Mouse (Mus musculus) kidney, embryonic 14.5 days (tissue): ENCODE results near the gene 2010109A12Rik. TPM values are rescaled to one million over a fixed set of nuclear protein-coding genes. Genes with fewer than 3 reads are reported as not detected.

Experiments
- ATAC-seq: fragments of 200-750 bp; cut with Nextera tagmentation; 2 replicates; pipeline ENCODE4 v1.8.0; 2017; ENCODE audit warnings: moderate number of reproducible peaks, mild to moderate bottlenecking, moderate TSS enrichment, moderate library complexity; ENCODE audit not compliant: low FRiP score, low TSS enrichment
- H3K27ac ChIP-seq: fragments of 300-500 bp; sonication (generic); 2 replicates; pipeline ENCODE4 v1.5.1; 2014; ENCODE audit warnings: low read depth, mild to moderate bottlenecking, low read length, moderate library complexity, mixed read lengths
- H3K27me3 ChIP-seq: fragments of 300-500 bp; sonication (generic); 2 replicates; pipeline ENCODE4 v1.6.1; 2014; ENCODE audit warnings: mild to moderate bottlenecking, low read length; ENCODE audit not compliant: control insufficient read depth, insufficient read depth
- H3K36me3 ChIP-seq: fragments of 300-500 bp; sonication (generic); 2 replicates; pipeline ENCODE4 v1.6.1; 2014; ENCODE audit warnings: low read length, mixed read lengths; ENCODE audit not compliant: control insufficient read depth, insufficient read depth
- H3K4me1 ChIP-seq: fragments of 300-500 bp; sonication (generic); 2 replicates; pipeline ENCODE4 v1.6.1; 2014; ENCODE audit warnings: low read length, mixed read lengths; ENCODE audit not compliant: control insufficient read depth, insufficient read depth
- H3K4me2 ChIP-seq: fragments of 300-500 bp; sonication (generic); replicated peaks from 2 replicates; pipeline ENCODE4 v1.6.1; 2014; ENCODE audit warnings: low read depth, mild to moderate bottlenecking, low read length
- H3K4me3 ChIP-seq: fragments of 300-500 bp; sonication (generic); 2 replicates; pipeline ENCODE4 v1.5.1; 2014; ENCODE audit warnings: mild to moderate bottlenecking, low read length
- H3K9ac ChIP-seq: fragments of 300-500 bp; sonication (generic); 2 replicates; pipeline ENCODE4 v1.6.1; 2014; ENCODE audit warnings: low read depth, mild to moderate bottlenecking, low read length, moderate library complexity
- H3K9me3 ChIP-seq: fragments of 300-500 bp; sonication (generic); 2 replicates; pipeline ENCODE4 v1.6.1; 2016; ENCODE audit warnings: low read length; ENCODE audit not compliant: control insufficient read depth
- WGBS: fragments of 180-500 bp; shearing (Covaris S2); extraction: QIAGEN DNeasy Blood & Tissue Kit; methylation state at CpG from one replicate; pipeline ENCODE4 v1.1.7; 2014; 5-methylcytosine and 5-hydroxymethylcytosine counted together
- polyA plus RNA-seq: library from polyadenylated mRNA; unstranded; fragments of >200 nt; fragmentation: Nextera tagmentation; extraction: Ambion mirVana; gene quantifications from 2 replicates; pipeline ENCODE4 v1.2.1, GENCODE M21; 2014

The 2010109A12Rik gene
- polyA plus RNA-seq, 1 experiment from 2014 or later, result 1.1 TPM

GRCm38 (mm10) chr5:93218375-93218774, 12.1 kb downstream of the 2010109A12Rik start:
- no peaks in the 10 kb centered on the region for H3K36me3 ChIP-seq
- ATAC-seq, result no peak
- no peaks in the 10 kb centered on the region for H3K4me1 ChIP-seq
- WGBS, result 88% methylated on average over 3 of the region's 3 CpGs
- H3K9me3 ChIP-seq, result no peaks in the 10 kb centered on the region
- H3K27me3 ChIP-seq, result no peaks in the 10 kb centered on the region
- no peak overlapping the region for H3K27ac ChIP-seq
- H3K4me2 ChIP-seq, result no peak overlapping the region
- no peak overlapping the region for H3K4me3 ChIP-seq
- H3K9ac ChIP-seq, result no peak overlapping the region

GRCm38 (mm10) chr5:93221661-93222060, 15.3 kb downstream of the 2010109A12Rik start:
- Histone ChIP-seq H3K27ac (no peak overlapping the region), H3K4me2 (no peak overlapping the region), H3K27me3 (no peaks in the 10 kb centered on the region), H3K36me3 (no peaks in the 10 kb centered on the region), H3K4me3 (no peak overlapping the region), H3K9me3 (no peaks in the 10 kb centered on the region), H3K4me1 (no peaks in the 10 kb centered on the region), H3K9ac (no peak overlapping the region)
- WGBS, result 59% methylated on average over 3 of the region's 3 CpGs
- no peak for ATAC-seq

GRCm38 (mm10) chr5:93224549-93224948, 18.2 kb downstream of the 2010109A12Rik start:
- no peaks in the 10 kb centered on the region for H3K27me3 ChIP-seq
- WGBS, result 80% methylated on average over 2 of the region's 2 CpGs
- no peaks in the 10 kb centered on the region for H3K4me1 ChIP-seq
- H3K36me3 ChIP-seq, result no peaks in the 10 kb centered on the region
- no peak overlapping the region for H3K4me2 ChIP-seq
- no peak overlapping the region for H3K4me3 ChIP-seq
- no peak overlapping the region for H3K27ac ChIP-seq
- H3K9ac ChIP-seq, result no peak overlapping the region
- H3K9me3 ChIP-seq, result no peaks in the 10 kb centered on the region
- no peak for ATAC-seq

GRCm38 (mm10) chr5:93227157-93227556, 20.8 kb downstream of the 2010109A12Rik start:
- Histone ChIP-seq H3K4me2 (no peak overlapping the region), H3K27me3 (no peaks in the 10 kb centered on the region), H3K27ac (no peak overlapping the region), H3K4me3 (no peak overlapping the region), H3K9ac (no peak overlapping the region), H3K36me3 (no peaks in the 10 kb centered on the region), H3K4me1 (no peaks in the 10 kb centered on the region), H3K9me3 (no peaks in the 10 kb centered on the region)
- ATAC-seq, result no peak
- 89% methylated on average over 3 of the region's 3 CpGs for WGBS

DNA sequence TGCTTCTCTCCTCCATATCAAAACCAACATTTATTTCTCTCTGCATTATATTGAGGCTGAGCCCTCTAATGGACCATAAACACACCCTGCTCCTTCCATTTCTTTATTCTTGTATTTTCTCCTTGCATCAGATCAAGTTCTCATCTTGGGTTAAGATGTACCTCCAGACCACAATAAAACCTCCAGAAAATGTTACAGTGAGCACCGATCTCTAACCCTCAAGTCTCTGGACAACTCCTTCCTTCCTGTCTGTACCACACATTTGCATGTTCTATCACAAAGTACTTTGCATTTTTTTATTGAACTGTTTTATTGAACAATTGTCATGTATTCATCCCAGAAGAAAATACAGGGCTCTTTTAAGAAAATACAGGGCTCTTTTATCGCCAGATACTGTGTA, 23.2 kb downstream of the 2010109A12Rik start:
- no peaks in the 10 kb centered on the region for H3K27me3 ChIP-seq
- ATAC-seq, result no peak
- no peaks in the 10 kb centered on the region for H3K4me1 ChIP-seq
- H3K9me3 ChIP-seq, result no peaks in the 10 kb centered on the region
- H3K27ac ChIP-seq, result no peak overlapping the region
- no peak overlapping the region for H3K4me2 ChIP-seq
- H3K9ac ChIP-seq, result no peak overlapping the region
- H3K4me3 ChIP-seq, result no peak overlapping the region
- WGBS, result 84% methylated on average over 2 of the region's 2 CpGs
- H3K36me3 ChIP-seq, result no peaks in the 10 kb centered on the region

- ATAC-seq, result no peak
- H3K27ac ChIP-seq, result no peak overlapping the region
- no peak overlapping the region for H3K4me2 ChIP-seq
- no peaks in the 10 kb centered on the region for H3K9me3 ChIP-seq
- H3K36me3 ChIP-seq, result no peaks in the 10 kb centered on the region
- H3K4me3 ChIP-seq, result no peak overlapping the region
- H3K4me1 ChIP-seq, result no peaks in the 10 kb centered on the region
- no peaks in the 10 kb centered on the region for H3K27me3 ChIP-seq
- WGBS, result 55% methylated on average over 3 of the region's 3 CpGs
- H3K9ac ChIP-seq, result no peak overlapping the region
Measured at GRCm38 (mm10) chr5:93231721-93232120, 25.4 kb downstream of the 2010109A12Rik start.

DNA sequence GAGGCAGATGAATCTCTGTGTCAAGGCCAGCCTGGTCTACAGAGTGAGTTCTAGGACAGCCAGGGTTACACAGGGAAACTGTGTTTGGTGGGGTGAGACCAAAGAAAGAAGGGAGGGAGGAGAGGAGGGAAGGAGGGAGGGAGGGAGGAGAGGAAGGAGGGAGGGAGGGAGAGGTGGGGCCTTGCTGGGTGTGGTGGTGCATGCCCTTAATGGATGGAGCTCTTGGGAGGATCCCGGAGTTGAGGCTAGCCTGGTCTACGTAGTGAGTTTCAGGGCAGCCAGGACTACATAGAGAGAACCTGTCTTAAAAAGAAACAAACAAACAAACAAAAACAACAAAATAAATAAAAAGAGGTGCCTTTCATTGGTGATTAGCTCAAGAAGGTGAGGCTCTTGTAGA, 26.5 kb downstream of the 2010109A12Rik start:
- H3K9me3 ChIP-seq, result no peaks in the 10 kb centered on the region
- H3K4me3 ChIP-seq, result no peak overlapping the region
- H3K27me3 ChIP-seq, result no peaks in the 10 kb centered on the region
- no peak for ATAC-seq
- no peak overlapping the region for H3K27ac ChIP-seq
- H3K4me2 ChIP-seq, result no peak overlapping the region
- WGBS, result 94% methylated on average over 2 of the region's 2 CpGs
- no peaks in the 10 kb centered on the region for H3K4me1 ChIP-seq
- no peaks in the 10 kb centered on the region for H3K36me3 ChIP-seq
- no peak overlapping the region for H3K9ac ChIP-seq

GRCm38 (mm10) chr5:93234130-93234529, 27.8 kb downstream of the 2010109A12Rik start:
- Histone ChIP-seq H3K36me3 (no peaks in the 10 kb centered on the region), H3K4me2 (no peak overlapping the region), H3K27ac (no peak overlapping the region), H3K4me1 (no peaks in the 10 kb centered on the region), H3K4me3 (no peak overlapping the region), H3K9me3 (no peaks in the 10 kb centered on the region), H3K27me3 (no peaks in the 10 kb centered on the region), H3K9ac (no peak overlapping the region)
- 72% methylated on average over 4 of the region's 4 CpGs for WGBS
- no peak for ATAC-seq

GRCm38 (mm10) chr5:93234605-93235004, 28.3 kb downstream of the 2010109A12Rik start:
- Histone ChIP-seq H3K27ac (no peak overlapping the region), H3K9ac (no peak overlapping the region), H3K36me3 (no peaks in the 10 kb centered on the region), H3K4me1 (no peaks in the 10 kb centered on the region), H3K4me2 (no peak overlapping the region), H3K4me3 (no peak overlapping the region), H3K27me3 (no peaks in the 10 kb centered on the region), H3K9me3 (no peaks in the 10 kb centered on the region)
- no peak for ATAC-seq
- WGBS, result 90% methylated on average over 2 of the region's 2 CpGs

- no peak overlapping the region for H3K27ac ChIP-seq
- H3K36me3 ChIP-seq, result no peaks in the 10 kb centered on the region
- no peaks in the 10 kb centered on the region for H3K9me3 ChIP-seq
- ATAC-seq, result no peak
- no peaks in the 10 kb centered on the region for H3K27me3 ChIP-seq
- H3K4me3 ChIP-seq, result no peak overlapping the region
- H3K9ac ChIP-seq, result no peak overlapping the region
- 84% methylated on average over 3 of the region's 3 CpGs for WGBS
- H3K4me2 ChIP-seq, result no peak overlapping the region
- no peaks in the 10 kb centered on the region for H3K4me1 ChIP-seq
Measured at GRCm38 (mm10) chr5:93235888-93236287, 29.6 kb downstream of the 2010109A12Rik start.
